Mouse (Mus musculus): ENCODE measurements around the gene Atp2a1. TPM values are rescaled to one million over a fixed set of nuclear protein-coding genes. Genes with fewer than 3 reads are reported as not detected.

Atp2a1 gene
- polyA plus RNA-seq, 1 experiment from 2014 or later: 9.5 TPM

GRCm38 (mm10) chr7:126436851-126437250 lies 26.1 kb downstream of the Atp2a1 start:
- Histone ChIP-seq H3K9me3 (no peaks in the 10 kb centered on the region), H3K27ac (no peak overlapping the region)
- WGBS: 17% methylated on average over 8 of the region's 8 CpGs

GRCm38 (mm10) chr7:126435801-126436200 lies 27.1 kb downstream of the Atp2a1 start:
- H3K4me1 ChIP-seq: no peaks in the 10 kb centered on the region
- no peak overlapping the region for H3K27ac ChIP-seq
- no peaks in the 10 kb centered on the region for H3K9me3 ChIP-seq
- peaks cover 38% of the 10 kb centered on the region for H3K36me3 ChIP-seq
- H3K27me3 ChIP-seq (ENCODE audit: insufficient read depth, poor library complexity, severe bottlenecking): no peaks in the 10 kb centered on the region
- whole genome bisulfite sequencing: 83% methylated on average over 3 of the region's 3 CpGs
- H3K4me3 ChIP-seq: no peak overlapping the region
- DNase-seq (ENCODE audit: low spot score): no peak

More at GRCm38 (mm10) chr7:126436851-126437250, 26.1 kb downstream of the Atp2a1 start:
- H3K36me3 ChIP-seq: peaks cover 33% of the 10 kb centered on the region
- H3K4me3 ChIP-seq: no peak overlapping the region
- no peaks in the 10 kb centered on the region for H3K4me1 ChIP-seq
- no peak for DNase-seq (ENCODE audit: low spot score)
- H3K27me3 ChIP-seq (ENCODE audit: insufficient read depth, poor library complexity, severe bottlenecking): no peaks in the 10 kb centered on the region

- H3K27ac ChIP-seq: no peak overlapping the region
- H3K9me3 ChIP-seq: no peaks in the 10 kb centered on the region
- H3K4me3 ChIP-seq: no peak overlapping the region
- no peaks in the 10 kb centered on the region for H3K27me3 ChIP-seq (ENCODE audit: insufficient read depth, poor library complexity, severe bottlenecking)
- DNase-seq (ENCODE audit: low spot score): no peak
- 83% methylated on average over 7 of the region's 7 CpGs for WGBS
- peaks cover 35% of the 10 kb centered on the region for H3K36me3 ChIP-seq
- H3K4me1 ChIP-seq: peaks cover 6% of the 10 kb centered on the region
Observed at GRCm38 (mm10) chr7:126434726-126435125, 28.2 kb downstream of the Atp2a1 start.

GRCm38 (mm10) chr7:126430167-126430566 lies 32.7 kb downstream of the Atp2a1 start:
- Histone ChIP-seq H3K36me3 (peaks cover 20% of the 10 kb centered on the region; the same call in 1 of the 2 replicates), H3K27me3 (ENCODE audit: insufficient read depth, poor library complexity, severe bottlenecking) (peaks cover 3% of the 10 kb centered on the region; the same call in 1 of the 2 replicates), H3K4me1 (peaks cover 28% of the 10 kb centered on the region), H3K4me3 (no peak overlapping the region), H3K27ac (no peak overlapping the region), H3K9me3 (no peaks in the 10 kb centered on the region)
- no peak for DNase-seq (ENCODE audit: low spot score)

GRCm38 (mm10) chr7:126429503-126429898 lies 33.4 kb downstream of the Atp2a1 start:
- H3K27me3 ChIP-seq (ENCODE audit: insufficient read depth, poor library complexity, severe bottlenecking): peaks cover 3% of the 10 kb centered on the region; the same call in 1 of the 2 replicates
- H3K9me3 ChIP-seq: no peaks in the 10 kb centered on the region
- no peak for DNase-seq (ENCODE audit: low spot score)
- H3K27ac ChIP-seq: peak overlapping the region; percentile 95
- WGBS: 26% methylated on average over 15 of the region's 15 CpGs
- H3K4me1 ChIP-seq: peaks cover 28% of the 10 kb centered on the region
- peaks cover 20% of the 10 kb centered on the region; the same call in 1 of the 2 replicates for H3K36me3 ChIP-seq
- H3K4me3 ChIP-seq: peak overlapping the region; percentile 81

- peak; percentile 96 for DNase-seq (ENCODE audit: low spot score)
- WGBS: under 1% methylated on average over 82 of the region's 82 CpGs
Observed at GRCm38 (mm10) chr7:126428631-126429502, 34.0 kb downstream of the Atp2a1 start, which contains the start of gene Rabep2. Gene Rabep2, plus strand, starts transcription at chr7:126428759.

GRCm38 (mm10) chr7:126428154-126428553 lies 34.8 kb downstream of the Atp2a1 start:
- 9% methylated on average over 4 of the region's 4 CpGs for WGBS
- peaks cover 3% of the 10 kb centered on the region; the same call in 1 of the 2 replicates for H3K27me3 ChIP-seq (ENCODE audit: insufficient read depth, poor library complexity, severe bottlenecking)
- no peak for DNase-seq (ENCODE audit: low spot score)

More at GRCm38 (mm10) chr7:126428631-126429502, 34.0 kb downstream of the Atp2a1 start, which contains the start of gene Rabep2:
- Histone ChIP-seq H3K36me3 (peaks cover 20% of the 10 kb centered on the region; the same call in 1 of the 2 replicates), H3K9me3 (no peaks in the 10 kb centered on the region), H3K27me3 (ENCODE audit: insufficient read depth, poor library complexity, severe bottlenecking) (peaks cover 3% of the 10 kb centered on the region; the same call in 1 of the 2 replicates), H3K4me1 (peaks cover 28% of the 10 kb centered on the region), H3K27ac (peak within 1 kb of the TSS; percentile 95), H3K4me3 (peak within 1 kb of the TSS; percentile 81)

GRCm38 (mm10) chr7:126427323-126427860 lies 35.5 kb downstream of the Atp2a1 start:
- Histone ChIP-seq H3K4me3 (no peak overlapping the region), H3K27ac (no peak overlapping the region), H3K4me1 (peaks cover 28% of the 10 kb centered on the region), H3K36me3 (peaks cover 16% of the 10 kb centered on the region; the same call in 1 of the 2 replicates), H3K9me3 (no peaks in the 10 kb centered on the region), H3K27me3 (ENCODE audit: insufficient read depth, poor library complexity, severe bottlenecking) (peaks cover 3% of the 10 kb centered on the region; the same call in 1 of the 2 replicates)
- DNase-seq (ENCODE audit: low spot score): no peak
- WGBS: 36% methylated on average over 13 of the region's 13 CpGs

More at GRCm38 (mm10) chr7:126428154-126428553, 34.8 kb downstream of the Atp2a1 start:
- Histone ChIP-seq H3K4me3 (peak overlapping the region; percentile 81), H3K36me3 (peaks cover 20% of the 10 kb centered on the region; the same call in 1 of the 2 replicates), H3K27ac (peak overlapping the region; percentile 95), H3K9me3 (no peaks in the 10 kb centered on the region), H3K4me1 (peaks cover 28% of the 10 kb centered on the region)

- no peak for DNase-seq (ENCODE audit: low spot score)
- whole genome bisulfite sequencing: 79% methylated on average over 6 of the region's 6 CpGs
- Histone ChIP-seq H3K4me1 (peaks cover 17% of the 10 kb centered on the region), H3K27me3 (ENCODE audit: insufficient read depth, poor library complexity, severe bottlenecking) (peaks cover 3% of the 10 kb centered on the region; the same call in 1 of the 2 replicates), H3K4me3 (no peak overlapping the region), H3K36me3 (no peaks in the 10 kb centered on the region), H3K9me3 (no peaks in the 10 kb centered on the region), H3K27ac (no peak overlapping the region)
Observed at GRCm38 (mm10) chr7:126424161-126424560, 38.7 kb downstream of the Atp2a1 start.

- H3K36me3 ChIP-seq: no peaks in the 10 kb centered on the region
- no peak overlapping the region for H3K4me3 ChIP-seq
- peaks cover 3% of the 10 kb centered on the region; the same call in 1 of the 2 replicates for H3K27me3 ChIP-seq (ENCODE audit: insufficient read depth, poor library complexity, severe bottlenecking)
- no peak overlapping the region for H3K27ac ChIP-seq
- WGBS: 80% methylated on average over 5 of the region's 5 CpGs
- DNase-seq (ENCODE audit: low spot score): no peak
- no peaks in the 10 kb centered on the region for H3K4me1 ChIP-seq
- H3K9me3 ChIP-seq: no peaks in the 10 kb centered on the region
Observed at GRCm38 (mm10) chr7:126421756-126422155, 41.2 kb downstream of the Atp2a1 start.

GRCm38 (mm10) chr7:126418496-126418895 lies 44.4 kb downstream of the Atp2a1 start:
- H3K9me3 ChIP-seq: no peaks in the 10 kb centered on the region
- no peak overlapping the region for H3K4me3 ChIP-seq
- WGBS: 62% methylated on average over 3 of the region's 3 CpGs
- H3K27me3 ChIP-seq (ENCODE audit: insufficient read depth, poor library complexity, severe bottlenecking): peaks cover 7% of the 10 kb centered on the region; the same call in 1 of the 2 replicates
- no peaks in the 10 kb centered on the region for H3K4me1 ChIP-seq
- H3K27ac ChIP-seq: no peak overlapping the region
- DNase-seq (ENCODE audit: low spot score): no peak
- H3K36me3 ChIP-seq: no peaks in the 10 kb centered on the region

- 85% methylated on average over 4 of the region's 4 CpGs for WGBS
- no peaks in the 10 kb centered on the region for H3K4me1 ChIP-seq
- H3K36me3 ChIP-seq: no peaks in the 10 kb centered on the region
- DNase-seq (ENCODE audit: low spot score): no peak
- H3K4me3 ChIP-seq: no peak overlapping the region
- peaks cover 7% of the 10 kb centered on the region; the same call in 1 of the 2 replicates for H3K27me3 ChIP-seq (ENCODE audit: insufficient read depth, poor library complexity, severe bottlenecking)
- no peak overlapping the region for H3K27ac ChIP-seq
- H3K9me3 ChIP-seq: no peaks in the 10 kb centered on the region
Observed at GRCm38 (mm10) chr7:126417606-126418005, 45.3 kb downstream of the Atp2a1 start.

GRCm38 (mm10) chr7:126417045-126417444 lies 45.9 kb downstream of the Atp2a1 start:
- H3K4me1 ChIP-seq: no peaks in the 10 kb centered on the region
- WGBS: 51% methylated on average over 8 of the region's 8 CpGs
- peaks cover 10% of the 10 kb centered on the region; the same call in 1 of the 2 replicates for H3K27me3 ChIP-seq (ENCODE audit: insufficient read depth, poor library complexity, severe bottlenecking)
- DNase-seq (ENCODE audit: low spot score): no peak
- no peak overlapping the region for H3K4me3 ChIP-seq
- no peaks in the 10 kb centered on the region for H3K9me3 ChIP-seq
- no peak overlapping the region for H3K27ac ChIP-seq
- no peaks in the 10 kb centered on the region for H3K36me3 ChIP-seq
